Mouse (Mus musculus) layer of hippocampus, postnatal 25 days (tissue): Measurements from ENCODE around the gene Neurog2. TPM values are rescaled to one million over a fixed set of nuclear protein-coding genes. Genes with fewer than 3 reads are reported as not detected.

Experiments used
- DNase-seq, 2 experiments: peaks; one replicate each; pipeline ENCODE4 v3.0.0; 2022; ENCODE audit warnings: mixed read lengths in 2 of 2, low spot score in 1 of 2; ENCODE audit errors: extremely low spot score in 1 of 2
- total RNA-seq, 2 experiments: library from RNA; stranded (reverse); gene quantifications; 2 replicates each; pipeline ENCODE4 v1.2.3; 2021

Neurog2 gene
- 1 to 10 TPM; 1.7 TPM for total RNA-seq

DNA sequence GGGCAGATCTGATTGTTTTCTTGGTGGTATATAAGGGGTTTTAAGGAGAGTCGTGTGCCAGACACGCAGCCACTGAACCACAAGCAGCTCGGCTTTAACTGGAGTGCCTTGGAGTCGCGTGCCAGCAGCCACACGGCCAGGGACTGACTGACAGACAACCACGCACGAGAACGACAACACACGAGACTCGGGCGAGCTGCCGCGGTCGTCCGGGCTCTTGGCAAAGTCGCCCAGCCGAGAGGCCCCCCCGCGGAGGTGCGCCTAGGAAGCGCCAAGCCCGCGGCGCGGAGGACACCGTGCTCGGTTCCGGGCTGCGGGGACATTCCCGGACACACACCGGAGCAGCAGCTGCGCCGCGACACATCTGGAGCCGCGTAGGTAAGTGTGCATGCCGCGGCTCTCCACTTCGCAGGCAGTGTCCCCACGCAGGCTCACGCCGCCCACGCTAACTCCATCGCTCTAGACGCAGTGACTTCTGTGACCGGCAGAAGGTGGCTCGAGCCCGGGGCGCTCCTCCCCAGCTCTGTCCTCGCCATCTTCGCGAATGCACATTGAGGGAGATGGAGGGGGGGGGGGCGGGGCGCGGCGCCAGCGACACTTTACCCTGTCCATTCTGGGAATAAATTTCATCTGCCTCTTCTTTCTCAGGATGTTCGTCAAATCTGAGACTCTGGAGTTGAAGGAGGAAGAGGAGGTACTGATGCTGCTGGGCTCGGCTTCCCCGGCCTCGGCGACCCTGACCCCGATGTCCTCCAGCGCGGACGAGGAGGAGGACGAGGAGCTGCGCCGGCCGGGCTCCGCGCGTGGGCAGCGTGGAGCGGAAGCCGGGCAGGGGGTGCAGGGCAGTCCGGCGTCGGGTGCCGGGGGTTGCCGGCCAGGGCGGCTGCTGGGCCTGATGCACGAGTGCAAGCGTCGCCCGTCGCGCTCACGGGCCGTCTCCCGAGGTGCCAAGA, at the start of gene Neurog2:
Neurog2 (plus strand) TSS at position 56 of the 953 bp plus-strand sequence.
- DNase-seq = peak in 1 of 2 experiments; percentile 13

DNA sequence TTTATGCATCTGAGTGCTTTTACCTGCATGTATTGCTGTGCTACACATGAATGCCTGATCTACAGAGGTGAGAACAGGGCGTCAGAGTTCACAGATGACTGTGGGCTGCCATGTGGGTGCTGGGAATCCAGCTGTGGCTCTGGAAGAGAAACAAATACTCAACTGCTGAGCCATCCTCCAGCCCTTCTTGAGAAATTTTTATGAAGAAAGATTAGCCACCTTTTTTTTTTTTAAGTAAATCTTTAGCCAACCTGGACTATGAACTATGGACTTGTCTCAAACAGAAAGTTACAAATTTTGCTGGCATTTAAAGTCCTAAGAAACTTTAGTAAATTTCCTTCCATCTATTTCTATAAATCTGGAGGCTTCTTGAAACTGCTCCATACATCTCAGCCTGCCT, 35.8 kb upstream of the Neurog2 start:
- no peak for DNase-seq

DNA sequence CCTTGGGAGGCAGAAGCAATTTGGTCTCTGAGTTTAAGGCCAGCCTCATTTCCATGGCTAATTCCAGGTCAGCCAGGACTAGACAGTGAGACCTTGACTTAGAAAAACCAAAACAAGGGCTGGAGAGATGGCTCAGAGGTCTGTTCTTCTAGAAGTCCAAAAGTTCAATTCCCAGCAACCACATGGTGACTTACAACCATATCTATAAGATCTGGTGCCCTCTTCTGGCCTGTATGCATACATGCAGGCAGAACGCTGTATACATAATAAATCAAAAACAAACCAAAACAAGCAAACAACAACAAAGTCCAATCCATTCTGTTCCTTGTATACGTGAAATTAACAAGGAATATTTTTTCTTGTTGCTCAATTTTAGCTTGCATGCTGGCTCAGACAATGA, 24.8 kb upstream of the Neurog2 start:
- DNase-seq = no peak

DNA sequence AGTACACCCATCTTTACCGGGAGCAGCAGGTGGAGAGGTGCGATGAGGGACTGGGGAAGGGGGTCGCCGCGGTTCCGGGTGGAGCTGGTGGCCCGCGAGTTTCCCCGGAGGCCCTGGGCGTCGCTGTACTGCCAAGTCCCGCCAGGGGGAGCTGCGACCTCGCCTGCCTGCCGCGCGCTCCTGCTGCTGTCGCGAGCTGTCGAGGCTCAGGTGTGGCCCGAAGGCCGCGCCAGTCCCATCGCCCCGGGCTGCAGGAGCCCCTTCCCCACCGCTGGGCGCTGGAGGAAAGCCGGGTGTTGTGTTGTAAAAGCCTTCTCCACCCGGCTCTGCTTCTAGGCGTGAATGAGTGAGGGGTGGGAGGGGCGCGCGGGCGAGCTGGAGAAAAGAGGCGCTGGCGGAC, 7.6 kb upstream of the Neurog2 start:
- peak; percentile 68 to 77 for DNase-seq

DNA sequence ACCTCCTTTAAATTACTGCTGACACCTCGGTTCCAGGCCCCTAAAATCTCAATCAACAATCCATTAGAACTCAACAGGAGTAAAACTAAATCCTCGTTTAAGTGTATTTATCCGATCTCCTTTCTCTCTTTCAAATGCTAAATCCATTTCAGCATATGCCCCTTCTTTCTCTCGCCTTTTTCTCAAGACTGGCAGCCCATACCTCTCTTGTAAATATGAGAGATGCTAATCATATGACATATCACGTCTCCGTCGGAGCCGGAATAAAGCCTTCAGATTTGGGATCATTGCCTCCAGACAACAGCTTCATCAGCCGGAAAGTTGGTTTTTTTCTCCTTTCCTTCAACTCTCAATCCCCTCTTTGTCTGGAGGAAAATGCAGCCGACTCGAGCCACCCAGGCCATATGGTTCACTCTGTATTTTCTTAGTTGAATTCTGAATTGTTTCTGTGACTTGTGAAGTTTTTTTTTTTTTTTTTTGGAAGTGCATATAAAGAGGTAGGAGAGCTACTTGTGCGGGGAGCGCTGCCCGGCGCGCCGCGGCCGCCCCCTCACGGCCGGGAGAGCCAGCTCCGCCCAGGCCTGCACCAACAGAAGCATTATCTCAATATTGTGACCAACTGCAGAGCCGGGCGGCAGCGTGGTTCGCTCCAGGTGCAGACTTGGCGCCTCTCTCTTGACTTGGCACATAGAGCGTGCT, 7.1 kb upstream of the Neurog2 start:
- no peak for DNase-seq

DNA sequence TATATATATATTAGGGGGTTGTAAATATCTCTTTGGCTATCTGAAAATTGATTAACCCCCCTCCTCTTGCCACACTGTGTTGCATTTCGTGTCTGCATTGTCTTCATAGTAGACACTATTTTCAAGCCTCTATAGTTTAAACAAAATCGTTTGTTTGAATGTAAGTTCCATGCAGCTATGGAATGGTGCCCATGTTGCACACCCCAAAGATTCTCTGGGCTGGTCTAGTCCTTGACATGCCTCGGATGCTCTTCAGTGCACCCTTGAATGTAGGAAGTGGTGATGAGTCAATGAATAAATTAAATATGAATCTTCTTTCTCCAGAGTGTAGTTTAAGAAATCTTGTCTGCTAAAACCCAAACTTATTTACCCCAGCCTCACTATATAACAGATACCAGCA, 6.4 kb upstream of the Neurog2 start:
- no peak for DNase-seq

DNA sequence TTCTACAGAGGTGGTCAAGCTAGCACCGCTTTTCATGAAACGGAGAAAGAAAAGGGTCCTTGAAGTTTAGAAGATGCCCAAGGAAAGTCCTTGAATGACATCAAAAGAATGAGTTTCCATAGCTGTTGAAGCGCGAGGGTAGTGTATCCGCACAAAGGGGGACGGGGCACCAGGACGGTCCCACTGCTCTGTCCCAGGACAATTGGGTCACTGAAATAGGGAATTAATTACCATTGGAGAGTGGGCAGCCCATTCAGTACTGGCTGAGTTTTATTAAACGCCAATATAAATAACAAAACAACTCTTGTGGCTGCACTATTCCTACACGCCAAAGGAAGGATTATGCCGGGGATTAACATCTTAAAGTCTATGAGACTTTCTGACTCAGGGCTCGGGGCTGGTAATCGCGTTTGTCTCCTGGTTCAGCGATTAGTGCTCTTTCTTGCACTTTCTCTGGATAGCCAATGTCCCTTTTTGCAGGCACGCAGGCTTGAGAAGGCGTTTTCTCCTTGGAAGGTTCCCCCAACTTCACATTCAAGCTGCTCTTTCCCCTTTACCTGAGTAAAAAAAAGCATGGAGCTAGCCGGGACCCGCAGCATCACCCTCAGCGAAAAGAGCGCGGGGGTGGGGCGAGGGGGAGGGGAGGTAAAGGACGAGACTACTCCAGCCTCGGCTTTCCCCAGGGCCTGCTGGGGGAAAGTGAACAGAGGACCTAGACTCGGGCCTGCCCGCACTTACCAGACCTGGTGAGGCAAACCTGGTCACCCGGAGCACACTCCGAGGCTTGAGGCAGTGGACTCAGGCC, 5.6 kb upstream of the Neurog2 start:
- no peak for DNase-seq

DNA sequence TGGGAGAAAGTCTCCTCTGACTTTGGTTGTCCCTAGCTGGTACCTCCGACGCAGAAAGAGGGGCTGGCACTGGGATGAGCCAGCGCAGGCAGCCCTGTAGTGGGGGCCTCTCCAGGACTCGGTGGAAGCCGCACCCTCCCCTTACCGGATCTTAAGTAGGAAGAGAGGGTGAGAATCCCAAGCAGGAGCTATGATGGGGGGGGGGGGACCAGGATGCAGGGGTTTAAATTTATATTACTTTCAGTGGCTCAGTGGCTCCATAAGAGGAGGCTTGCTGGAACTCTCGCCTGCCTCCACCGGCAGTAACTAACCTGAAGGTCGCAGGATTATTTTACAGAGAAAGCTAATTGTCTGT, 5.0 kb upstream of the Neurog2 start:
- DNase-seq = no peak

DNA sequence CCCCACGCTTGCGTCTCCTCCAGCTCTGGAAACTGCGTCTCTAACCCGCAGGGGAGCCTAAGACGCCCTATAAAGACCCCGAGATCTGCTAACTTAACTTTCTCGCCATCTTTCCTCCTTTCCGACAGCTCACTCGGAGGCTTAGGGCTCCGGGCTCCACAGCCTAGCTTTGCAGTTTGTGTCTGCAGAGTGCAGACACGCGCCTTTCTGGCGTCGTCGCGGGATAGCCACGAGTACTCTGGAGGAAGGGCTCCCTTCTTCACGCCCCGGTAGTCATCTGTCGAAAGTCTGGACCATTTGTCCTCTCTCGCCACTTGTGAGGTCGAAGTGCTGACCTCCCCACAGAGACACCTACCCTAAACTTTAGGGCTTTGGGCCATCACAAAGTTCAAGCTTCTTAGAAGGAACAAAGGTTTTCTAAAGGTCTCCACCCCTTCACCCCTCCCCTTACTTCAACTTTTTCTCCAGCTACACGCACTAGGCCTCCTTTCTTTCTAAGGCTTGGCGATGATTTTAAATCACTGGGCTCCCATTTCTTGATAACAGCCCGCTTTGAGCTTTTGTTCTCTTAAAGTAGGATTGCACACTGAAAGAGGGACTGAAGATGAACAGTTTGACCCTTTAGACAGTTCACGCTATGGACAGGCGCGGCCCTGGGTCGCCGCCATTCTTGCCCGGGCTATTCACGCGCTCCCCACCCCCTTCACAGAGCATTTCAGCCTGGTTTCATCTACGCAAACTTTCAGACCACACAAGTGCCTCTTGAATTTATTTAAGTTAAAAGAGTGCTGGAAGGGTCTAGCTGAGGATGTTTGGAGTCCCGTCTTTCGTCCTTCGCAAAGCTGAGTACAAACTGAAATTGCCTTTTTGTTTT, 4.4 kb upstream of the Neurog2 start:
- DNase-seq = no peak

DNA sequence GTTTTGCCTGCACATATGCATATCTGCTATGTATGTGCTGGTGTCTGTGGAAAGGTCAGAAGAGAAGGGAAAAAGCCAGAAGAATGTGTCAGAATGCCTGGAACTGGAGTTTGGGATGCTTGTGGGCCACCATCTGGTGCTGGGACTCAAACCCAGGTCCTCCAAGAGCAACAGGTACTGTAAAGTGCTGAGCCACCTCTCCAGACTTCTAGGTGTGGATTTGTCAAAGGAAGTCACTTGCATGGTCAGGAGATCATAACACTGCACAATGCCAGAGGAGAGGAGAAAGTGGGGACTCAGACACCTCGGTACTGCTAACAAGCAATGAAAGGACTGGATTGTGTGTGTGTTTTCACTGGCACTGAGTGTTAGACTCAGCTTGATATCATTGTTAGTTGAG, 2.7 kb upstream of the Neurog2 start:
- DNase-seq = no peak

DNA sequence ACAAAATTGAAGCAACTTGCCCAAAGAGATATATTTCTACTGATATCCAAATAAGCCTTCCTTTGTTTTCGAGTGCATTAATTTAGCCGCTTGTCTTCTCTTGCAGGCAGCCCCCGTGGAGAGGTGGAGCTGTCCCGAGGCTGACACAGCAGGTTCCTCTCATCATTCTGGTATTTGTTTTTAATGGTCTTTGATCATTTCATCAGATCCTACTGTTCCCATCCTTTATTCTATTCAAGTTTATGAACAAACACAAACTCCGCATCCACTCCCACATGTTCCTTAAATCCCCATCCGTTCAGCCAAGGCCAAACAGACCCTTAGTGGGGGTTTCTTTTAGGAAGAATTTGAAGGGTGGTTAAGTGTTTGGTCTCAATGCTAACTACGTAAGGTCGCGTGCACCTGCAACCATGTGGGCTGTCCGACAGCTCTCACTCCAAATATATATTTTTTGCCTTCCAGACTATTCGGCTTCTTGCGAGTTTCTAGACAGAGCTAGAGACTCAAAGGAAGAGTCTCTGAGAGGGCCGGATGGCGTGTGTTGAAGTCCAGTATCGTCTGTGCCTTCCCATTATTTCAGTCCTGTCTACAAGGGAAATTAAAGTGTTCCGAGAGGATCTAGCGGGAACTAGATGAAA, 2.1 kb upstream of the Neurog2 start:
- no peak for DNase-seq

DNA sequence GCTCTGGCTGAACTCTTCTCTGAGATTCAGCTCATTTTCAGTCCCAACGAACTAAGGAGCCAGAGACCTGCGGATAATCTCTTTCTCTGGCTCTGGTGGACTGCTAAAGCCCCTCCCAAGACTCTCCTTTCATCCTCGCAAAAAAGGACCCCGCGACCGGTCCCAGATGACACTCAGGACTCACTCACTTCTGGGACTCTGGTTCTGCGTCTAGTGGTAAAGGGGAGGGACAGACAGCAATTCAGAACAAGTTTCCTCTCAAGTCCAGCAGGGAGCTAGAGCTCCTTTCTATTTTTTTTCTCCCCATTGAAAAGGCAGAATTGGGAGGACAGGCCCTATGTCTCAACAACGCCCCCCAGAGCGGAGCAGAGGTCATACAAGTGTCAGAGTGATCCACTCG, 1.4 kb upstream of the Neurog2 start:
- DNase-seq = no peak

DNA sequence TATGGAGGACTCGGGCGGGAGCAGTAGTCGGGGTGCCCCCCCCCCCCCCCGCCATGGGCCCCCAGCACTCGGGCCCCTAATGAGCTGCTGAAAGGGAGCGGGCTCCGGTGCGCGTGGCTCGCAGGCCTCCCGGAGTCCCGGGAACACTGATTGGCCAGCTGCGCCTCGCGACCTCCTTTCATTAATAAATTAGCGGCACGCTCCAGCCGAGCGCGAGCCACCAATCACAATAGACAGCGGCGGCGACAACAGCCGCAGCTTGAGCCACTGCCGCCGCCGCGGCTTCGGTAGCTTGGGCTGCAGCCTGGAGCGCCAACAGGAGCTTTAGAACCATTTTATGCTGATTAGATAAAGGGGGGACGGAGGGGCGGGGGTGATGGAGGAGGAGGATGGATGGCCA, 404 bp upstream of the Neurog2 start:
- no peak for DNase-seq

DNA sequence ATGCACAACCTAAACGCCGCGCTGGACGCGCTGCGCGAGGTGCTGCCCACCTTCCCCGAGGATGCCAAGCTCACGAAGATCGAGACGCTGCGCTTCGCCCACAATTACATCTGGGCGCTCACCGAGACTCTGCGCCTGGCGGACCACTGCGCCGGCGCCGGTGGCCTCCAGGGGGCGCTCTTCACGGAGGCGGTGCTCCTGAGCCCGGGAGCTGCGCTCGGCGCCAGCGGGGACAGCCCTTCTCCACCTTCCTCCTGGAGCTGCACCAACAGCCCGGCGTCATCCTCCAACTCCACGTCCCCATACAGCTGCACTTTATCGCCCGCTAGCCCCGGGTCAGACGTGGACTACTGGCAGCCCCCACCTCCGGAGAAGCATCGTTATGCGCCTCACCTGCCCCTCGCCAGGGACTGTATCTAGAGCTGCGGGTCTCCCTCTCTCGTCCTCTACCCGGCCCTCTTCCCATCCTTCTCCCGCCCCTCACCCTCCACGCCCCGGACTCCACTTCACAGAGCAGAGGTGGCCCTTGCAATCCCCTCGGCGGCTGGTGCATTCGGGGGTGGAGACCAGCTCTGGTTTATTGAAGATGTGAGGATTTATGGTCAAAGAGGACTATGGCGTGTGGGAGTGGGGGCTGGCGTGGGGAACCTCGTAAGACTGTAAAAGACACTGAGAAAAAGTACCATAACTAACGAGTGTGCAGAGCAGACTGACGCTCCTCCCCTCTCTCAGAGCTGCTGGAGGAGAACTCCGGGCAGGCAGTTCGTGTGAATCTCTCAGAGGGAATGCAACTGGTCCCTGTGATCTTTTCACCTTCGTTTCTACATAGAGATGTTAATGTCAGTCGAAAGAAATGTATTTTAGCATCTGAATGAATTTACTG, 1.4 kb downstream of the Neurog2 start:
- peak; percentile 74 to 83 for DNase-seq

DNA sequence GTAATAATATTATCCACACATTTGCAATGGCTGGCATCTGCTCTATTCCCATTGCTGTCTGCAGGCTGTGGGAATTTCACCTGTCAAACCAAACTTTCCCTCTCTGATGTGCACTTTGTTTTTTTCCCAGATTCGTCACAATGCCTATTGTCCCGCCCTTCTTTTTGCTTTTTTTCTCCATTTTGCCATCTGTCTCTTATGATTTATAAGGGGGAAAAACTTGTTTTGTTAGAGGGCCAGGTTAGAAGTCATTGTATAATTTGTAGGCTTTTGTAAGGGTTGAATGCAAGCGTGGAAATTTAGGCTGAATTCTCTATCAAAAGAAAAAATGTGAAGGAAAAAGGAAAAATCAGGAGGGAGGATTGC, 2.0 kb downstream of the Neurog2 start:
- DNase-seq = no peak

DNA sequence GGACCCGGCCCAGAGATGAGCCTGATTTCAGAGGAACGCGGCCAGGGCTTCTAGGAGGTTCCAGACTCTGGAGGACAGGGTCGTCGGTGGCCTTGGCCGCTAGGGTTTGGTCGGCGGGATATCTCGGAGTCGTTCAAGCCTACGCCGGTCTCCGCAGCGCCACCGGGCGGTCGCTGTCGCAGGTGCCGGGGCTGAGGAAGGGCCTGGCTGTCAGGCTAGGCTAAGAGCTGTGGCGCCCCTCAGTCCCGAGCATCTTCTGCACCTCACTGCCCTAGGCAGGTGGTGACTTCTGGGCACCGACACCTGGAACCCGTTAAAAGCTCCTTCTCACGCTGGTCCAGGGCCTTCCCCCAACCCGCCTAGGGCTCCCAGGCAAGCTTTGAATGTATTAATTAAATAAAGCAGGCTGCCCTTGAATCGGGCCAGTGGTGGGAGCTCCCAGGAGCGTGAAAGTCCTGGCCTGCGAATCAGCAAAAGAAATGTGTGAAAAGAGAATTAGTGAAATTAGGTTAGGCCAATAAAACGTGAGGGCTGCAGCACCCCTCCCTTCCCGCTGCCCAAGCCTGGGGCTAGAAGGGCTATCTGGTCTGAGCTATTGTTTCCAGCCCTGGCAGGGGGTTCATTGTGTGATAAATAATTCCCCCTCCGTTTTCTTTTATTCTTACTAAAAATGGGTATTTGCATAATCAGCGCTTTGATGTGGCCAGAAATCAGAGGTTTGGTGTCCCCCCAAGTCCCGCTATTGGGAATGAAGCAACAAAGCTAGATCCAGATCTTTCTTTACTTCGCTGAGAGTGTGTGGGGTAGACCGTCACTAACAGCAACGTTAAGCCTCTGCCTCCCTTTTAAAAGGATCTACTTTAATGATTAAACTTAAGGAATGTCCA, 7.2 kb downstream of the Neurog2 start:
- DNase-seq = peak in 1 of 2 experiments; percentile 44
